ENCODE assay signal across 12 mouse cellular contexts in the genomic region with DNA sequence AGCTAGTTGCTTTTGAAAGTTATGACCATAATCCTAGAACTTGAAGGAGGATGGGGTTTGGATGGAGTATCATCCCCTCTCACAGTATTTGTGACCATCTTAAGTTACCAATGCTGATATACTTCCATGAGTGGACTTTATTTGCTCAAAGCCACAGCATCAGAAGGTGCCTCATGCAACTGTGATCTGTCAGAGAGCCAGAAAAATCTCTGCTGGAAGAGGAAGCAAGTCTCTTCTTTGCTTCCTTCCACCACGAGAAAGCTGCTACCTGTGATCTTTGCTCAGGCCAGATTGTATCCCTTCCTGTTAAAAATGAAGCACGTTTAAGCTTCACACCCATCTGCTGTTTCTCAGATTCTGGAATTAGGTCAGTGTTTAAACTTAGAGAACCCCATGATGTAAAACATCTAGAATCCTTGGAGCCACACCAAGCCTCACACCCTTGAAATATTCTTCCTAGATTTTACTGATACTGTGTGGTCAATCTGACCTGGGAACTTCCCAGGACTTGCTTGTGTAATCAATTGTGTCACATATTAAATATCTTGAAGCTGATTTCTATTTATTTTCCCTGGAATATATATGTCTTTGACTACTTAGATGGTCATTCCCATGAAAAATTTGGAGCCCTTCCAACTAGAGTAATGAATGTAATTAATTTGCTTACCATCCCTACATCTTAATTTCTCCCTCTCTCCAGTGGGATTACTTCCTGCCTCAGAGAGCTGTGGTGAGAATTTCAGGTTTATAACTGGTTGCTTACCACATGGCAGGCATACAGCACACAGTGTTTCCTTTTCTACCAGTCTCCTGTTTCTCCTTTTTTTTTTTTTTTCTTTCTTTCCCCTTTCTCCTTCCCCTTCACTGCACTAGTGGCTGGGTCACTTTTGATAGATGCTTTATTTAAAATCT. TPM values are rescaled to one million over a fixed set of nuclear protein-coding genes. Genes with fewer than 3 reads are reported as not detected.
A peak's percentile ranks its signal among the peaks of the same experiment; 100 is the strongest.
DNase-seq lines count a peak whose midpoint lies in the region; ATAC-seq and TF ChIP-seq lines count a peak whose summit lies in the region.
"Had no signal": no experiment of that assay in that cellular context is flagged by ENCODE, and none has a peak within 500 bp of the region (broad histone marks: within the 10 kb centered on the region; RNA-seq: fewer than 3 reads in every experiment).

No protein-coding gene starts in this region.

- H3K9ac ChIP-seq in hindbrain, embryonic 15.5 days: no peak overlapping the region
- H3K9ac ChIP-seq in hindbrain, embryonic 11.5 days (ENCODE audit: low read depth, low read length): no peak overlapping the region
- H3K9ac ChIP-seq in intestine, embryonic 16.5 days (ENCODE audit: low read depth, low read length): no peak overlapping the region
- H3K9ac ChIP-seq: liver, embryonic 15.5 days had no signal

- no peaks in the 10 kb centered on the region for H3K9me3 ChIP-seq in hindbrain, embryonic 15.5 days
- H3K9me3 ChIP-seq in hindbrain, embryonic 11.5 days (ENCODE audit: control insufficient read depth, low read length): no peaks in the 10 kb centered on the region
- no peaks in the 10 kb centered on the region for H3K9me3 ChIP-seq in intestine, embryonic 16.5 days (ENCODE audit: control insufficient read depth, low read length)
- H3K9me3 ChIP-seq: liver, embryonic 15.5 days had no signal

- no peaks in the 10 kb centered on the region; the same call in 1 of the 2 replicates for H3K4me1 ChIP-seq in hindbrain, embryonic 15.5 days (replicated peaks)
- H3K4me1 ChIP-seq in hindbrain, embryonic 11.5 days (replicated peaks; ENCODE audit: control insufficient read depth, insufficient read depth, low read length): no peaks in the 10 kb centered on the region
- no peaks in the 10 kb centered on the region for H3K4me1 ChIP-seq in intestine, embryonic 16.5 days (ENCODE audit: control insufficient read depth, insufficient read depth, low read length)
- H3K4me1 ChIP-seq: liver, embryonic 15.5 days had no signal

- H3K36me3 ChIP-seq in hindbrain, embryonic 15.5 days: no peaks in the 10 kb centered on the region
- no peaks in the 10 kb centered on the region for H3K36me3 ChIP-seq in hindbrain, embryonic 11.5 days (ENCODE audit: control insufficient read depth, insufficient read depth, low read length)
- H3K36me3 ChIP-seq in intestine, embryonic 16.5 days (ENCODE audit: control insufficient read depth, insufficient read depth, low read length): no peaks in the 10 kb centered on the region
- H3K36me3 ChIP-seq: liver, embryonic 15.5 days had no signal

- TF ChIP-seq CTCF in brain, embryonic 14.5 days (IDR thresholded peaks at IDR 0.05; ENCODE audit: borderline replicate concordance, extremely low read depth, insufficient read depth, insufficient read length): no peak

- DNase-seq in hindbrain, embryonic 11.5 days (ENCODE audit: low spot score): no peak
- peak; percentile 26 for DNase-seq in brain, embryonic 14.5 days (ENCODE audit: low read depth)
- peak; percentile 8 for DNase-seq in cerebellum, adult 8-10 months
- no peak for DNase-seq in ovary, postnatal 10 days (ENCODE audit: low spot score)
- no peak for DNase-seq in thymus, postnatal 25 days
- DNase-seq: kidney, adult 18-20 months had no signal

- no peak for TF ChIP-seq POLR2A in brain, embryonic 14.5 days (IDR thresholded peaks at IDR 0.05; ENCODE audit: borderline replicate concordance, extremely low read depth, insufficient read depth, insufficient read length, poor library complexity, severe bottlenecking)

- no peak overlapping the region for H3K4me3 ChIP-seq in hindbrain, embryonic 15.5 days
- no peak overlapping the region for H3K4me3 ChIP-seq in hindbrain, embryonic 11.5 days (ENCODE audit: low read depth, low read length)
- no peak overlapping the region for H3K4me3 ChIP-seq in intestine, embryonic 16.5 days (ENCODE audit: low read length)
- H3K4me3 ChIP-seq: liver, embryonic 15.5 days had no signal

- no peaks in the 10 kb centered on the region for H3K27me3 ChIP-seq in hindbrain, embryonic 15.5 days
- no peaks in the 10 kb centered on the region for H3K27me3 ChIP-seq in hindbrain, embryonic 11.5 days (ENCODE audit: control insufficient read depth, insufficient read depth, low read length)
- H3K27me3 ChIP-seq in intestine, embryonic 16.5 days (replicated peaks; ENCODE audit: control insufficient read depth, insufficient read depth, low read length): no peaks in the 10 kb centered on the region
- H3K27me3 ChIP-seq: liver, embryonic 15.5 days had no signal

- ATAC-seq in hindbrain, embryonic 15.5 days (ENCODE audit: low FRiP score, low read depth): peak; percentile 77; the same call in 1 of the 2 replicates
- no peak for ATAC-seq in hindbrain, embryonic 11.5 days (ENCODE audit: low FRiP score)
- ATAC-seq in intestine, embryonic 16.5 days: peak; percentile 36; the same call in 1 of the 2 replicates
- ATAC-seq: Patski had no signal

- H3K4me2 ChIP-seq in hindbrain, embryonic 15.5 days: no peak overlapping the region
- no peak overlapping the region for H3K4me2 ChIP-seq in hindbrain, embryonic 11.5 days (replicated peaks; ENCODE audit: low read depth, low read length)
- no peak overlapping the region for H3K4me2 ChIP-seq in intestine, embryonic 16.5 days (ENCODE audit: low read depth, low read length)
- H3K4me2 ChIP-seq: heart, embryonic 11.5 days; liver, embryonic 15.5 days had no signal

- 0 out of 2 replicates have a peak overlapping the region, but pooled peaks have one; percentile 42 for H3K27ac ChIP-seq in hindbrain, embryonic 15.5 days (replicated peaks)
- no peak overlapping the region for H3K27ac ChIP-seq in hindbrain, embryonic 11.5 days (ENCODE audit: low read depth, low read length)
- peak overlapping the region; percentile 63 for H3K27ac ChIP-seq in intestine, embryonic 16.5 days (ENCODE audit: low read length)
- H3K27ac ChIP-seq: liver, embryonic 15.5 days; macrophage had no signal

- WGBS in hindbrain, embryonic 15.5 days: 66% methylated on average over 2 of the region's 2 CpGs
- WGBS in hindbrain, embryonic 11.5 days: 69% methylated on average over 2 of the region's 2 CpGs
- WGBS in intestine, embryonic 16.5 days: 33% methylated on average over 2 of the region's 2 CpGs

RNA-seq across cellular contexts. Expression of a gene that starts 56.5 kb away (rescaled TPM):
- 5.6 and 5.8 TPM in 2 replicates for polyA plus RNA-seq in hindbrain, embryonic 15.5 days (2015; fragmentation: Nextera tagmentation; extraction: Ambion mirVana)
- 1.1 and 1.6 TPM in 2 replicates for polyA plus RNA-seq in hindbrain, embryonic 11.5 days (2014; fragmentation: Nextera tagmentation; extraction: Ambion mirVana)
- 2.2 and 3.6 TPM in 2 replicates for polyA plus RNA-seq in brain, embryonic 14.5 days (2012; rRNA removed)
- polyA plus RNA-seq in intestine, embryonic 16.5 days (2015; fragmentation: Nextera tagmentation; extraction: Ambion mirVana): 0.82 and 0.98 TPM in 2 replicates
- polyA plus RNA-seq: macrophage, Patski had no signal

Comparison
In these comparisons a context has a peak if more than half of its experiments do, and no peak if none do; other contexts are left out.
1. DNase-seq: peak in brain, embryonic 14.5 days (single experiment) and cerebellum, adult 8-10 months (single experiment); none in hindbrain, embryonic 11.5 days (single experiment), ovary, postnatal 10 days (single experiment) and thymus, postnatal 25 days (single experiment).